In genomic region chr5:114467430-114467829, GRCm38 (mm10) we compare ENCODE assay signal across 8 mouse cellular contexts. TPM values are rescaled to one million over a fixed set of nuclear protein-coding genes. Genes with fewer than 3 reads are reported as not detected.
DNase-seq lines count a peak whose midpoint lies in the region; ATAC-seq lines count a peak whose summit lies in the region.

No protein-coding gene starts in this region.

- peak overlapping the region; percentile 12; the same call in 1 of the 2 replicates for H3K4me3 ChIP-seq in intestine, embryonic 14.5 days (ENCODE audit: low read depth, low read length)

- peaks cover 19% of the 10 kb centered on the region for H3K4me1 ChIP-seq in intestine, embryonic 14.5 days (replicated peaks; ENCODE audit: control insufficient read depth, insufficient read depth, low read length)

- no peaks in the 10 kb centered on the region for H3K36me3 ChIP-seq in intestine, embryonic 14.5 days (ENCODE audit: control insufficient read depth, insufficient read depth, low read length)

- intact Hi-C loops in gastrocnemius, postnatal 14 days (cut with DNase I; ENCODE audit: low total_unique reads): no loop called here
- intact Hi-C loops in left cerebral cortex, postnatal 10 days (cut with DNase I): loop anchor here (5.0 kb wide), 1 partner anchor 150 kb away; no protein-coding TSS in a partner anchor

- H3K9ac ChIP-seq in intestine, embryonic 14.5 days (ENCODE audit: low read length): 0 out of 2 replicates have a peak overlapping the region, but pooled peaks have one; percentile 13

- peak; percentile 76 for ATAC-seq in intestine, embryonic 14.5 days (replicated peaks; ENCODE audit: low FRiP score, low TSS enrichment, low read depth)

- no peaks in the 10 kb centered on the region for H3K27me3 ChIP-seq in intestine, embryonic 14.5 days (replicated peaks; ENCODE audit: control insufficient read depth, insufficient read depth, low read length)

- H3K27ac ChIP-seq in intestine, embryonic 14.5 days (ENCODE audit: low read depth): peak overlapping the region; percentile 87

- 1% methylated on average over 11 of the region's 13 CpGs for WGBS in intestine, embryonic 14.5 days

- H3K4me2 ChIP-seq in intestine, embryonic 14.5 days (ENCODE audit: low read length): peak overlapping the region; percentile 32

- peak; percentile 95 for DNase-seq in Muller cell, postnatal 12 days (ENCODE audit: inconsistent ontology term)
- peak; percentile 61 to 79 for DNase-seq in cerebellum, postnatal 14 days
- peak; percentile 67 for DNase-seq in gastrocnemius, postnatal 14 days
- peak; percentile 88 for DNase-seq in intestine, embryonic 14.5 days (ENCODE audit: low spot score)
- DNase-seq in left cerebral cortex, postnatal 10 days (ENCODE audit: extremely low spot score in 1 of 2, low spot score in 2 of 2): peak; percentile 31 to 86
- DNase-seq in lung, postnatal 4 days: peak; percentile 74 to 87
- peak; percentile 21 for DNase-seq in right cerebral cortex, postnatal 25 days
- no peak for DNase-seq in spleen, postnatal 4 days (ENCODE audit: low spot score in 2 of 2)

- H3K9me3 ChIP-seq in intestine, embryonic 14.5 days (ENCODE audit: control insufficient read depth, low read length): peaks cover 2% of the 10 kb centered on the region; the same call in 1 of the 2 replicates

RNA-seq across cellular contexts. Expression of gene Mvk, which starts 23.4 kb away (rescaled TPM):
- 10 to 100 TPM in 1 of 2 experiments, 1 to 10 TPM in 1; 9.1 to 13.8 TPM for total RNA-seq in gastrocnemius, postnatal 14 days (2021)
- polyA plus RNA-seq in intestine, embryonic 14.5 days (2014; fragmentation: Nextera tagmentation; extraction: Ambion mirVana): 70.0 and 78.4 TPM in 2 replicates
- 10 to 100 TPM; 60.7 to 62.7 TPM for total RNA-seq in left cerebral cortex, postnatal 10 days (2021)

RNA-seq across cellular contexts. Expression of gene Mmab, which starts 23.6 kb away (rescaled TPM):
- 10 to 100 TPM in 1 of 2 experiments, 1 to 10 TPM in 1; 9.9 to 11.4 TPM for total RNA-seq in gastrocnemius, postnatal 14 days (2021)
- polyA plus RNA-seq in intestine, embryonic 14.5 days (2014; fragmentation: Nextera tagmentation; extraction: Ambion mirVana): 34.3 and 35.6 TPM in 2 replicates
- total RNA-seq in left cerebral cortex, postnatal 10 days (2021): 10 to 100 TPM; 30.9 TPM

Comparison
In these comparisons a context has a peak if more than half of its experiments do, and no peak if none do; other contexts are left out.
1. DNase-seq: peak in Muller cell, postnatal 12 days (single experiment), cerebellum, postnatal 14 days (2 of 2), gastrocnemius, postnatal 14 days (single experiment), intestine, embryonic 14.5 days (single experiment), left cerebral cortex, postnatal 10 days (2 of 2), lung, postnatal 4 days (2 of 2) and right cerebral cortex, postnatal 25 days (single experiment); none in spleen, postnatal 4 days (0 of 2).
2. RNA of gene Mvk, which starts 23.4 kb away (total RNA-seq): 60.7 to 62.7 TPM in left cerebral cortex, postnatal 10 days; 9.1 to 13.8 TPM in gastrocnemius, postnatal 14 days; every median in the first group is over 4 times any median in the second.